Mouse (Mus musculus) liver, embryonic 14.5 days (tissue): Measurements from ENCODE around the gene Rad54l2. TPM values are rescaled to one million over a fixed set of nuclear protein-coding genes. Genes with fewer than 3 reads are reported as not detected.

Experiments used
- ATAC-seq: fragments of 200-750 bp; cut with Nextera tagmentation; 2 replicates; pipeline ENCODE4 v1.8.0; 2017; ENCODE audit warnings: moderate number of reproducible peaks, mild to moderate bottlenecking, moderate library complexity; ENCODE audit not compliant: insufficient read depth
- DNase-seq, 3 experiments: peaks; one replicate each; pipeline ENCODE4 v3.0.0-alpha.2; 2012 to 2013; ENCODE audit warnings: low read depth in 3 of 3, low spot score in 3 of 3
- H3K27ac ChIP-seq: fragments of 300-500 bp; sonication (generic); 2 replicates; pipeline ENCODE4 v1.5.1; 2014; ENCODE audit warnings: moderate library complexity, mild to moderate bottlenecking, control low read depth, inconsistent platforms
- H3K27me3 ChIP-seq: fragments of 300-500 bp; sonication (generic); 2 replicates; pipeline ENCODE4 v1.6.1; 2014; ENCODE audit warnings: mild to moderate bottlenecking, low read length, moderate library complexity; ENCODE audit not compliant: control insufficient read depth, insufficient read depth
- H3K36me3 ChIP-seq: fragments of 300-500 bp; sonication (generic); replicated peaks from 2 replicates; pipeline ENCODE4 v1.6.1; 2014; ENCODE audit warnings: low read depth; ENCODE audit not compliant: control insufficient read depth, insufficient read depth
- H3K4me1 ChIP-seq, 2 experiments: fragments of 200-500 bp in 1 of 2; fragments of 300-500 bp in 1 of 2; sonication (generic) in 1 of 2; replicated peaks; 2 replicates each; pipeline ENCODE4 v1.6.1; 2012 to 2014; ENCODE audit warnings: antibody characterized with exemption in 1 of 2, inconsistent platforms in 1 of 2, low read length in 1 of 2; ENCODE audit not compliant: control insufficient read depth in 2 of 2, insufficient read depth in 2 of 2
- H3K4me2 ChIP-seq: fragments of 300-500 bp; sonication (generic); 2 replicates; pipeline ENCODE4 v1.6.1; 2014; ENCODE audit warnings: low read depth, mild to moderate bottlenecking, control low read depth, moderate library complexity
- H3K4me3 ChIP-seq, 2 experiments: fragments of 200-500 bp in 1 of 2; fragments of 300-500 bp in 1 of 2; sonication (generic) in 1 of 2; 2 replicates each; pipeline ENCODE4 v1.5.1; 2012 to 2014; ENCODE audit warnings: low read depth in 2 of 2, low read length in 2 of 2, mild to moderate bottlenecking in 2 of 2, control low read depth in 1 of 2, inconsistent platforms in 1 of 2, moderate library complexity in 1 of 2; ENCODE audit not compliant: insufficient read depth in 1 of 2
- H3K9ac ChIP-seq: fragments of 300-500 bp; sonication (generic); replicated peaks from 2 replicates; pipeline ENCODE4 v1.6.1; 2014; ENCODE audit warnings: mild to moderate bottlenecking, control low read depth, moderate library complexity
- H3K9me3 ChIP-seq: fragments of 300-500 bp; sonication (generic); 2 replicates; pipeline ENCODE4 v1.6.1; 2016; ENCODE audit warnings: low read length, mixed read lengths; ENCODE audit not compliant: control insufficient read depth
- CTCF ChIP-seq: IDR thresholded peaks from 2 replicates; pipeline ENCODE4 v1.5.1; 2016; ENCODE audit warnings: antibody characterized with exemption, low read depth, control low read depth
- EP300 ChIP-seq: IDR thresholded peaks from 2 replicates; pipeline ENCODE4 v1.6.1; 2016; ENCODE audit warnings: antibody characterized with exemption, low read depth
- WGBS: fragments of 180-500 bp; shearing (Covaris S2); extraction: QIAGEN DNeasy Blood & Tissue Kit; methylation state at CpG from one replicate; pipeline ENCODE4 v1.1.7; 2014; ENCODE audit not compliant: insufficient replicate concordance; 5-methylcytosine and 5-hydroxymethylcytosine counted together
- polyA plus RNA-seq, 2 experiments: library from polyadenylated mRNA; depleted of rRNA in 1 of 2; stranded (reverse) in 1 of 2; unstranded in 1 of 2; fragments of >200 nt; fragmentation: Nextera tagmentation in 1 of 2; extraction: Ambion mirVana in 1 of 2; gene quantifications; 2 replicates each; pipeline versions ENCODE4 v1.2.1 to v1.2.3; 2012 to 2014

Gene Rad54l2
- polyA plus RNA-seq, 2 experiments = 0.96 to 2.4 TPM

DNA sequence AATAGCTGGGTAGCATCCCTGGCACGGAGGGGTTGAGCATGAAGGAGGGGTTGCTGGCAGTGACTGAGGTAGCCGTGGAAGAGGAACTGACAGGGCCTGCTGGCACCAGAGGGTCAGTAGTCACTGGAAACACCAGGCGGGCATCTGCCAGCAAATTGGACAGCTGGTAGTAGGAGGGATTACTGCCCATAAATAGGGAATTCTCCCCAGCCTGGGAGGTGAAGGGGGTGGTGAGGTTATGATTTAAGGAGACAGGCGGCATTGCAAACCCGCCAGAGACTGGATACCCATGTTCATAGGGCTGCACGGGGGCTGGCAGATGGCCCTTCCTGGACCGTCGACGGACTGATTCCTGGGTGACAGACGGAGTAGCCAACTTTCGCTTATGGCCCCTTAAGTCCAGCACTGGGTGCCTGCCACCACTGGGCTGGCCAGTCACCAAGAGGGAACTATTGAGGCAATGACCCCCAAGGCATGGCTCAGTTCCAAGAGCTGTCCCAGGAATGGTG is 96.0 kb downstream of the Rad54l2 start:
- 80% methylated on average over 11 of the region's 11 CpGs for WGBS
- no peak for DNase-seq
- Histone ChIP-seq H3K4me2 (no peak overlapping the region), H3K4me3 (no peak overlapping the region), H3K36me3 (no peaks in the 10 kb centered on the region; the same call in none of the 2 replicates), H3K9me3 (no peaks in the 10 kb centered on the region), H3K27me3 (no peaks in the 10 kb centered on the region), H3K4me1 (no peaks in the 10 kb centered on the region), H3K27ac (no peak overlapping the region), H3K9ac (no peak overlapping the region)
- TF ChIP-seq CTCF (no peak), EP300 (no peak)
- no peak for ATAC-seq

DNA sequence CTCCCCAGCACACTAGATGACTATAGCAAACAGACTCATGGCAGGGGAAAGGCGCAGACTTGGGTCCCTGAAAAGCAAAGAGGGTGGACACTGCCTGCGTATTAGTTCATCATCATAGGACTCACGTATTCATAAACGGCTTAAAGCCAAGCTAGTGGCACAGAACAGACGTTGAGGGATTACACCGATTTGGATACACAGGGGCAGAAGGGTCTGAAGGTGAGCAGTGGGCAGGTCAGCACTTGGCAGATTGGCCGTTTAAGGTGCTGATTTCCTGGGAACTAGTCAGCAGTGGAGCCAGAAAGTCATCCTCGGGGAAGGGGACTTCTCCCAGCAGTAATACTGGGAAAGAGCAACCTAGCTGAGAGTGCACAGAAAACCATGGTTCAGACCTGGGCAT is 100.2 kb downstream of the Rad54l2 start:
- no peaks in the 10 kb centered on the region for H3K27me3 ChIP-seq
- WGBS = 69% methylated on average over 8 of the region's 8 CpGs
- no peak for DNase-seq
- TF ChIP-seq CTCF (no peak), EP300 (no peak)
- ATAC-seq = no peak
- H3K4me1 ChIP-seq = peaks cover 8 to 9% of the 10 kb centered on the region in 2 experiments
- no peak overlapping the region for H3K27ac ChIP-seq
- no peak overlapping the region for H3K4me3 ChIP-seq
- H3K36me3 ChIP-seq = no peaks in the 10 kb centered on the region; the same call in 1 of the 2 replicates
- H3K9ac ChIP-seq = no peak overlapping the region
- no peaks in the 10 kb centered on the region for H3K9me3 ChIP-seq
- no peak overlapping the region for H3K4me2 ChIP-seq

DNA sequence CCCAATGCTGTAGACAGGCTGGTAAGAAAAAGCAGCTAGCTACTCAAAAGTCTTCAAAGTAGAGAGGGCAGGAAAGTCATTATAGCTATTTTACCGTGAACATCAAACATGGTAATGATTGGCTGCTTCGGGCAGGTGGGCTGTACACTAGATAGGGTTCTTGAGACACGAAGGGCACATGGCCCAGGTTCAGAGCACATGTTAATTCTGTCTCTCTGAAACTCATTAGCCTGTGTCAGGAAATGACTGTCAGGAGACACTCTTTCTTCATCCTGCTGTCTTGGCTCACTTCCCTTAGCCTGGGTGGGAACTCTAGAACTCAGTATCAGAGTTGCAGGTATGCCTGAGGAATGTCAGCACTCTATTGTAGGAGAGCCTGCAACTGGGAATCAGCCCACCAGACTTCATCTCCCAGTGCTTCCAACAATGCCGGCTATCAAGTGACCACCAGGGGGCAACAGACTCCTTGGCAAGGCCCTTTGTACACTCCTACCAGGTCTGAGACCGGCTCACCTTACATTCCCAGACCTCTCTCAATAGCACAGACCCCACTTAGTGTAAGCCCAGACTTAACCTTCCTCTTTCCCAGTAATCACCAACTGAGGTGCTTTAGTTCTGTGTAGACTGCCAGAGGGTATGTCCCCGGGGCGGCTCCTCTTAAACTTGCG is 101.9 kb downstream of the Rad54l2 start:
- 30% methylated on average over 8 of the region's 8 CpGs for WGBS
- peak; percentile 24; the same call in 1 of the 2 replicates for ATAC-seq
- no peak overlapping the region for H3K4me2 ChIP-seq

DNA sequence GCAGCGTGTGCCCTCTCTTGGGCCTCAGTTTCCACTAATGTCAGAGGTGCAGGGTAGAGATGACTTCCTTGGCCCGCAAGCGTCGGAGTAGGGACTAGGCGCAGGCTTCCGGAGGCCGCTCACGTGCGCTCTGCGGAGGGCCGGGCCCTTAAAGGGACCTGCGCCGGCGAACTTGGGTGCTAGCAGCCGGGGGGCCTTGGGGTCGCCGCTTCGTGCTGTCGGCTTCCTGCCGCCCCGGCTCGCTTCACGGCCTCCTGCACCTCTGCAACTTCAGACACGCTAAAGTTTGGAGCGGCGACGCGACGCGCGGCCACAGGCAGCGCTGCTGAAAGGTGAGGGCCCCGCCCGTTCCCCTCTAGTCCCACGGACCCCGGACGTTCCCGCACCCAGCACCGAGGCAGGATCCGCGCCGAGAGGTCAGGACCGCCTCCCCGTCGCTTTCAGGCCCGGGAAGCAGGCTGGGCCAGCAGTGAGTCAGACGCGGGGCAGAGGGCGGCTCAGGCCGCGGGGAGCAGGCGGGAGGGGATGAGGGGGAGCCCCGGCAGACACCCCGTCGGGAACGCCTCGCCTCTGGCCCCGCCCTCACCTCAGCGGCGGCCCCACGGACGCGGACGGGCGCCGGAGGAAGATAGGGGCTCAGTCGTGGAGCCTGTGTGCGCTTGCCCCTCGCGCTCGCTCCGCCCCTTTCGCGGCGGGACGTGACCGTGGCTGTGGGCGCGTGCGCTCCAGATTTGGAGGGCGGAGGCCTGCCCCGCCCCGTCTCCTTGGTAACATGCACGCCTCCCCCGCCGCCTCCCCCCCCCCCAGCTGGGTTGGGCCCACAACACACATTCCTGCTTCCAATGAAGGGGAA is 103.5 kb downstream of the Rad54l2 start, which contains the start of gene Tex264:
Tex264 (minus strand) TSS at position 679 of the 853 bp plus-strand sequence.
- H3K4me3 ChIP-seq = peak within 1 kb of the TSS; percentile 62 to 75
- no peaks in the 10 kb centered on the region for H3K27me3 ChIP-seq
- ATAC-seq (peak; percentile 83), DNase-seq (peak; percentile 34 to 57 (median 40))
- no peaks in the 10 kb centered on the region for H3K36me3 ChIP-seq
- TF ChIP-seq CTCF (no peak), EP300 (no peak)
- peak within 1 kb of the TSS; percentile 5; the same call in 1 of the 2 replicates for H3K27ac ChIP-seq
- no peaks in the 10 kb centered on the region for H3K9me3 ChIP-seq
- H3K4me2 ChIP-seq = peak within 1 kb of the TSS; percentile 98
- peaks cover 8 to 9% of the 10 kb centered on the region in 2 experiments for H3K4me1 ChIP-seq
- H3K9ac ChIP-seq = peak within 1 kb of the TSS; percentile 58
- under 1% methylated on average over 81 of the region's 86 CpGs for WGBS

More for the DNA sequence above, 101.9 kb downstream of the Rad54l2 start:
- TF ChIP-seq EP300 (no peak), CTCF (peak; percentile 93)
- no peaks in the 10 kb centered on the region for H3K9me3 ChIP-seq
- DNase-seq = peak; percentile 53 to 64 (median 57)
- no peaks in the 10 kb centered on the region for H3K27me3 ChIP-seq
- no peak overlapping the region for H3K4me3 ChIP-seq
- H3K36me3 ChIP-seq = no peaks in the 10 kb centered on the region
- H3K27ac ChIP-seq = no peak overlapping the region
- H3K4me1 ChIP-seq = peaks cover 8 to 9% of the 10 kb centered on the region in 2 experiments
- no peak overlapping the region for H3K9ac ChIP-seq

DNA sequence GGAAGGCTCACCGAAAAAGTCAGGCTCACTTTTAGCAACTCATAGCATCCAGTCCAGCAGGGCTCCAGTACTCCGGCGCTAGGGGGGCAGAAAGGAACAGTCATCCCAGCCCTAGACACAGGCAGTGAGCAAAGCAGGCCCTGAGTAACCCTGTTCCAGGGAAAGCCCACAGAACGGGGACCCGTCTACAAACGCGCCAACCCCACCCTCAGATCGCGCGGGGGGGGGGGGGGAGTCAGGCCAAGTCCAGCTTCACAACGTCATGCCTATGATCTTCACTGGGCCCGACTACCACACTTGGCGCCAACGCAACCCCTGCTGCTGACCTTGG is 104.1 kb downstream of the Rad54l2 start:
- H3K36me3 ChIP-seq = no peaks in the 10 kb centered on the region
- H3K9me3 ChIP-seq = no peaks in the 10 kb centered on the region
- no peak for TF ChIP-seq CTCF
- no peak for TF ChIP-seq EP300
- peaks cover 8 to 9% of the 10 kb centered on the region in 2 experiments for H3K4me1 ChIP-seq
- H3K9ac ChIP-seq = peak overlapping the region; percentile 58
- H3K27me3 ChIP-seq = no peaks in the 10 kb centered on the region
- ATAC-seq (0 out of 2 replicates have a peak, but pooled peaks have one; percentile 1), DNase-seq (no peak)
- 8% methylated on average over 13 of the region's 14 CpGs for WGBS
- no peak overlapping the region for H3K27ac ChIP-seq
- peak overlapping the region; percentile 62 to 75 for H3K4me3 ChIP-seq
- H3K4me2 ChIP-seq = peak overlapping the region; percentile 98
